Mouse (Mus musculus) cerebellum, adult 9-10 months (tissue): Measurements from ENCODE around the gene Adcy7.
A peak's percentile ranks its signal among the peaks of the same experiment; 100 is the strongest.

Experiments
- DNase-seq: peaks from one replicate; pipeline ENCODE4 v3.0.0; 2022

Adcy7 gene

DNA sequence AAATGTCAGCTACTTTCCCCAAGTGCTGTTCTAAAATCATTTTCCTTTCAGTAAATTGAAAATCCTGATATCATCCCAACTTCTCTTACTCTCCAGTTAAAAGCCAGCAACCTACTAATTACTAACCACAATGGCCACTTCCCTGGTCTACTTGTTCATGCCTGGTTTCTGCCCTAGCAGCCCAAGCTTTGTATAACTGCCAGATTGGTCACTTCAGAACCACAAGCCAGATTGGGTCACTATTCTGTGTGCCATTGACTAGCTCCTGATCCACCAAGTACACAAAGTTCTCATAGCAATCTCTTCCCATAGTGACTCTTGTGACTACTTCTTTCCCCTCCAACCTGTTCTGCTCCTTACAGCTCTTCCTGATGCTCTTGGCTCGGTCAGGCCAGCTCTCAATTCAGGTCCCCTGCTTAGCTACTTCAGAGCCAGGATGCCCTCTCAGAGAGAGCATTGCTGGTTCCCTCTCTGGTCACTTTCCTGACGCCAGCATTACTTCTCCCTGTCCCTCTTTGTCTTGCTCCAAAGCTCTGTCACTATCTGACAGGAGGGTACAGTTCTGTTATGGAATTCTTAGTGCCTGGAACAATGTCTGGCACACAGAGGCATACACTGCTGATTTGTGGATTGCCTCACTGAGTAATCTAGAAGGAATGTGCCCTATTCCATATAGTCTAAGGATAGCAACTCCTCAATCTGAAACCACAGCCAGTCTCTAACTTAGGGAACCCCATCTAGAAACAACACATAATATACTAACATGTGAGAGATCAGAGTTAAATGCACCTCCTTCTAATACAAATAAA, 67.9 kb downstream of the Adcy7 start:
- no peak for DNase-seq

DNA sequence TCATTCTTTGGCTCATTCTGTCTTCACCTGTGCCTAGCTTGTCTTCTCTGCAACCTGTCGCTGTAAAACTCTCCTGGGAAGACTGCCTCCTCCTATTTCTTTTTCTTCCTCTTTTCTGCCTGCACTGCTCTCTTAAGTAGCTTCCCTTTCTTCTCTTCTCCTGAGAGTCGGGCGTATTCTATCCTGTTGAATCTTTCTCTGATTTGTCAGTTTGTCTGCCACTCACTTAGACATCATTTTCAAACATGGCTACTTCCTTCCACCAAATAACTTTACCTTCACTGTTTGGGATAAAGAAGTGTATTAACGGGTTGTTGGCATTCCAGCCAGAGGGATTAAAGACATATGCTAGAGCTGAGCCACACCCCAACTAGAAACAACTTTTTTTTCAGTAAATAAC, 69.8 kb downstream of the Adcy7 start:
- DNase-seq: no peak

DNA sequence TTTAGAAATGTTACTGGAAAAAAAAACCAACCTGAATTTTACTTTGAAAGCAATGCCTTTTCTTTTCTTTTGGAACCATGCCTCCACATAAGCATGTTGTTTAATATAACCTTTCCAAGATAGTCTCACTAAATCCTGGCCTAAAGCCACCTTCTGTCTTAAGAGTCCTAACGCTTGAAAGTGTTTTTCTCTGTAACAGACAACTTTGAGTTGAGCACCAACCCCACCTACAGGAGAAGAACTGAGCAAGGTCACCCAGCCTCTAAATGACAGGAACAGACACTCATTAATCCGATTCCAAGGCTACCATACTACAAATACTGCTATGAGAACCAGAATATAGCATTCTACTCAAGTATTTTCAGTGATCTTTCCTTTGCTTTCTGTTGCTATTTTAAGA, 76.8 kb downstream of the Adcy7 start:
- no peak for DNase-seq

DNA sequence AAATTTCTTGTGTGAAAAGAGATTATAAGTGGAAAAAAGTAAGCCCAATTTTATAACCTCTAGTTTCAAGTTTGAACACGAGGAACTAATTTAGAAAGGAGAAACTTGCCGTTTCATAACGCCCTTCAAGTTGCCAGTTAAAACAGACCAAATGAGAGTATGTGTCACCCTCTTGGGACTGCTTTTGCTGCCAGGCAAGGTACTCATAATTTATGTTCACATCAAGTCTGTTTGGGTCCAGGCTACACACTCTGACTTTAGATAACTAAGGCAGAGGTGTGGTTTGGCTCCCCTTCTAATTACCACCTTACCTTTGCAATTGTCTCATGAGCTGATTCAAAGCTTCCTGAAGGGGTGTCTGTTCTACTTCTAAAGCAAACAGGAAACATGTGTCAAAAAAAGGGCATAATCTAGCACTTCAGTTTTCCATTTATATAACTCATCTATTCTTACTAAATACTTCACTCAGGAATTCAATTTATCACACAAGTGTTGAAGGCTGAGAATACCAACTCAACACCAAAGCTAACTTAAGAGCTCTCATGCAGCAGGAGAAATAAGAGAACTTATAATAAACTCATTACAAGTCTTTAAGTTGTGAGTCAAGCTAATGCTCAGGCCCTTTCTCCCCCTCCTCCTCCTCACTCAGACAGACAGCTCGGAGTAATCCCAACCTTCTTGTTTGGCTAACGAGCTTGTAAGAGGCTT, 85.2 kb downstream of the Adcy7 start:
- no peak for DNase-seq

DNA sequence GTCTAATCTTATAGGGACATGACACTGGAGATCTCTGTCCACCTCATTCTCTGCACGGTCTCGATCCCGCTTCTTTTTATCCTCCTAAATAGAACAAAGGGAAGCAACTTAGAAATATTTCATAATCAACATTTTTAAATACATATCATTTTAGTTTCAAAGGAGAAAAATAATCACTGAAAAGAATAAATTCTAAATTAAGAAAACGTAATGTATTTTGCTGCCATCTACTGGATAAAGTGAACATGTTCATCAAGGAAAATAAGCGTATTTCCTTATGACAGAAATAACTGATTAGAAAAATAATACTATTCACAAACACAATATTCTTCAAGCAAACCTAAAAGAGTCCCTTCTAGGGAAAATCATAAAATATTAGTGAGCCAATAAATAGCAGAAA, 85.7 kb downstream of the Adcy7 start:
- DNase-seq: peak; percentile 20

DNA sequence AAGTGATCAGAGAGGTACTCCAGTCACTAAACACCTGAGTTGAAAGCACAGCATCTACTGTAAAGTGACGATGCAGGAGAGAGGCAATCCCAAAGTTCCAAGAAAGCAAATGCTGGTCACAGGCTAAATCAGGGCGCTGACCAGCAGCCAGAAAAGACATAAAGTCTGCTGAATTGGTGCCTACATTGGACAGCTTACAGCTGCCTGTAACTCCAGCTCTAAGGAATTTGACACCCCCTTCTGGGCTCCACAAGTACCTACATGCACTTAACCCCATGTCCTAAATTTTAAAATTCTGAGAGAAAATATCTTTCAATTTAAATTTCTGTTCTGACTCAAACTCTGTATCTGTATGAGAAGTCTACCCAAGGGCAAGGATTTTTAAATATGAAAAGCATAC, 87.8 kb downstream of the Adcy7 start:
- DNase-seq: peak; percentile 15

DNA sequence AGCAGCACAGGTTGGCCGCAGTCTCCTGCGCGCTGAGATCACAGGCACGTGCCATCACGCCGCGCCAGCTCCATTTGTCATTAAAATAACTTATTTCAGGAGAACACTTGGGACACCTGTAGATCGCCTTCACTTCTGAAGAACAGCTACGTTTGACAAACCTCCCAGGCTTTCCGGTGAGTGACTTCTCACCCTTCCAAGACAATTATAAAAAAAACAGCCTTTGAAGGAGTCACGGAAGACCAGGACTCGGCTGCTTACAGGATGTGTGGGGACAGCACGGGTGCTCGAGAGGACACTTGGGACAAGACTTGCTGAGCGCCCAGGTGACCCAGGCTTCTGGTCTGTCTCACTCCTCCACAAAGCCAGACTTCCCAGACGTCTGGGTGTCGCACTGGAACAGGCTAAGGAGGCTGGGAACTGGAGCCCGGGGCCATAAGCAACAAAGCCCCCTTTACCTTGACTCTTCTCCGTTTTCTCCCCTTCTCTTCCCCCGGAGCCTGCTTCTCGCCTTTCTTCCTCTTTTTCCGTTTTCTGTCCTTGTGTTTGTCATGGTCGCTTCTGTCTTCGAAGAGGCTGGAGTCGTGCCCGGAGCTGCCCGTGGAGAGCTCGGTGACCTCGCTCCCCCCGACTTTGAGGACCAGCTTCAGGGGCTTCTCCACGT, 89.0 kb downstream of the Adcy7 start:
- DNase-seq: peak; percentile 34

DNA sequence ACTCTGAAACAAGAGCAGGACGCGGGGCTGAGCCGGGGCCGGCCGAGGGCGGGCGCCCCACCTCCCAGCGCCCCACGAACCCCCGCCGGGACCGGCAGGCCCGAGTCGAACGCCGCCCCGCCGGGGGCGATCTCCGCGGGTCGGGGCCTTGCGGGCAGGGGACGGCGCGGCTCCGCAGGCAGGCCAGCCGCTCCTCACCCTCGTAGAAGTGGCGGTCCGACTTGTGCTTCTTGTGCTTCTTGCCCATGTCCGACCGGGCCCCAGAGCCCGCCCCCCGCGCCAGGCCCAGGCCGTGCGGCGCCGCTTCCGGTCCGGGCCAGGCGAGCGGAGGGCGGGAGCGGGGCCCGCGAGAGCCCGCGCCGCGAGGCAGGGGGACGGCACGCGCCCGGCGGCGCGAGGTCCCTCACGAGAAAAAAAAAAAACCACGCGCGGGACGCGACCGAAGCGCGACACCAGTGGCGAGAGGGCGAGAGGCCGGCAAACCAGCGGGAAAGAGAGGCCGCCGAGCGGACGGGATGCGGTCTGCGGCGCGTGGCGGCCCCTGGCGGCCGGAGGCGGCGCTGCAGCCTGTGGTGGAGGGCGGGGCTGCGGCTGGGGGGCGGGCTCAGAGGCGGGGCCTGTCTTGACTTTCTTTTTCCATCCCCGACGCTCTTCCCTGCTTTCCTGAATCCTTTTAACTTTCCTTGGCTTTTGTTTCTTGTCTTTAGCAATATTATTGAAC, 89.7 kb downstream of the Adcy7 start, which contains the start of gene Brd7:
Gene Brd7 (minus strand): TSS at position 487 of the 721 bp plus-strand sequence.
- peak; percentile 80 for DNase-seq

DNA sequence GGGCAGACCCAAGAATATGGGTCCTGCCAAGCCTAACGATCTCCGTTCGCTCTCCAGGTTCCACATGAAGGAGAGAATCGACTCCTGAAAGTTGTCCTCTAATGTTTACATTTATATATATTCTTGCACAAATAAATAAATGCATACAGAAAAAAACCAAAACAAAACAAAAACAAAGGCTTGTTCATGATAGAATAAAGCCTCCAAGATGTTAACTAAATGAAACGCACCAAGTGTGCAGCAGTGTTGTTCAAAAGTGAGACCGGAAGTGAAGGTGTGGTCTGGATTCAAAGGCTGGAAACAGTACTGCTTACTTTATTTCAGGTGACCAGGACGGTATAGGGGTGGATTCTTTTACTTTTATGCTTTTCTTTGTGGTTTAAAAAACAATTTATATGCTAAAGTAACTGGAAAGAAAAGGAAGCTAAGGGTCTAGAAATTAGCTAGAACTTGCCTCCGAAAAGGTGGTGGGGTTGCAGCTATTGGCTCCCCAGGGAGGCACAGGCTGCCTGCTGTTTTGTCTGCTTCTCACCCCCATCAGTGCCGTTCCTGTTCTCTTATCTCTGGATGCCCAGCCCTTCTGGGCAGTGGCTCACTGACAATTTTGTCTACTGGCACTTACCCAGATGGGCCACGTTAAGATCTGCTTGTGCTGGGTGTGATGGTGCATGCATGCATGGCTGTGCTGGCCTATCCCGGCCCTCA, 90.4 kb downstream of the Adcy7 start:
- DNase-seq: peak; percentile 58

DNA sequence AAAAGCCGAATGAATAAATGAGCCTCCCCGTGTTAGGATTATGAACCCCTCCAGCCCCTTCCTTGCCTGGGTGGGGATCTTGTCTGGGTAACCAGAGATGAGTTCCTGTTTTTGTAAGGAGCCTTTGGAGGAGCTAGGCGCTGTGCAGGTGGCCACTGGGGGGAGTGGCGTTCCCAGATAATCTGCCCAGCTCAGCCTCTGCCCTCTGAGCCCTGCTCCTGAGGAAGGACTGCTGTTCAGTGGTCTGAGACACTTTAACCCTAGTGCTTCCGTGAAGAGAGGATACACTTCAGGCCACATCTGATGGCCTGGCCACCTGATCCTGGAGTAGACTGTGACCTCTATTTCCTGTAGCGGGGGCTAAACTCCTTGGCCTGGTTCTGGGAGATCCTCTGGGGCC, 97.0 kb downstream of the Adcy7 start:
- DNase-seq: no peak

DNA sequence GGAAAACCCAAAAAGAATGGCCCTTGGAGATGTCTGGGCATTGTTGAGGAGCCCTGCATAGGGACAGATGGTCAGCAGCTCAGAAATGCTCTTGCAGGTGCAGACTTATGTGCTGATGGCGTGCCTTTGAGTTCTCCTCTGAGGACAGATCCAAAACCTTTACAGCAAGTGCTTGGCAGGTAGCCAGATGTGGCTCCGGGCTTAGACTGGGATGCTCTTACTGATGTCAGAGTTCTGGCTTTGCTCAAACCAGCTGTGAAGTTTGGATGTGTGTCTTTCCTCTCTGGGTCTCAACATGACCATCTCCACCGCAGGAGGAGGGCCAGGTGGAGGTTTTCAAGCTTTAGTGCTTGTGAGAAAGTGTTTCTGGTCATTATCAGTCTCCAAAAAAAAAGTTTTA, 97.6 kb downstream of the Adcy7 start:
- no peak for DNase-seq

DNA sequence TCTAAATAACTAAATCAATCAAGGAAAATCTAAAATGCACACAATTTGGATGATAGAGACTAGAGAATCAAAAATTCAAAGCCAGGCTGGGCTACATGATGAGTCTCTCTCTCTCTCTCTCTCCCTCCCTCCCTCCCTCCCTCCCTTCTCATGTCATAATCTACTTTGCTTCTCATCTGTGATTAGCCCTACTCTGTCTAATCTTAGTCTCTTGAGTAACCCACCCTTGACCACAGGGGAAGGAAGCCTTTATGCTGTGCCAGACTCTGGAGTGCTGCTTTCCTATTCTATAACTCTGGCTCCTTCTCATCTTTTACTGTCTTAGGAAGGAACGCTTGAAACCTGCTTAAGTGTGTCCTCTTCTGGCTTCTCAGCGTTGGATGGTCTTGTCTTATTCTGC, 99.3 kb downstream of the Adcy7 start:
- DNase-seq: no peak

DNA sequence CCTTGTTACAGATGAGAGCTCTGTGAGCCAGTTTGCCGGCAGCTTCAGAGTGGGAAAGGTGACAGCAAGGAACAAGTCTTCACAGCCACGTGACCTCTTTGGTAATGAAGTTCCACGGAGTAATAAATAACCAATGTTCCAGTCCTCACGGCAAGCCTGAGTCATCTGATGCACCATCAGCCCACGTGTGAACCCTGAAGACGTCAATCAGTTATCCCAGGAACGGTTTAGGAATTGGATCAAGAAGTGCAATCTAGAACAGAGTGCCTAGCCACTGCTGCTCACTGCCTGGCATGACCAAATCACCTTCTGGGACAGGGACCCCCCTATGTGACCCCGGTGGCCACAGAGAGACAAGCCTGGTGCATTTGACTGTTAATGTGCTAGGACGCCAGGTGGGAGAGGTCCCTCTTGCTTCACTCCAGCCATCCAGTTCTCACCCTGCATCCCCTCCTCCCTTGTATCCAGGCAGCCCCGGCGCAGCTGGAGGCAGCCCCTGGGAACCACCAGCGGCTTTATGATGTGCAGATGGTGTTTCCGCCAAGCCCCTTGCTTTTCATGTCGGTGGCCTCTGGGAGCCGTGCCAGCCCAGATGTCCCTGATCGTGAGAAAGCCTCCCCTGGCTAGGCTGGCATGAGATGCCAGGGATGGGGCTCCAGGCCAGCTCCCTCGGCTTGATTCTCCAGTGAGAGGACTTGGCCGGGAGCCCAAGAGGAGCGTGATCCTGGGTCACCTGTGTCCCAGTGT, 104.8 kb downstream of the Adcy7 start:
- DNase-seq: peak; percentile 34
